Mouse (Mus musculus): Measurements from ENCODE around the gene Fbxw11. TPM values are rescaled to one million over a fixed set of nuclear protein-coding genes. Genes with fewer than 3 reads are reported as not detected.

The Fbxw11 gene
- polyA plus RNA-seq, 1 experiment: 29.8 TPM

DNA sequence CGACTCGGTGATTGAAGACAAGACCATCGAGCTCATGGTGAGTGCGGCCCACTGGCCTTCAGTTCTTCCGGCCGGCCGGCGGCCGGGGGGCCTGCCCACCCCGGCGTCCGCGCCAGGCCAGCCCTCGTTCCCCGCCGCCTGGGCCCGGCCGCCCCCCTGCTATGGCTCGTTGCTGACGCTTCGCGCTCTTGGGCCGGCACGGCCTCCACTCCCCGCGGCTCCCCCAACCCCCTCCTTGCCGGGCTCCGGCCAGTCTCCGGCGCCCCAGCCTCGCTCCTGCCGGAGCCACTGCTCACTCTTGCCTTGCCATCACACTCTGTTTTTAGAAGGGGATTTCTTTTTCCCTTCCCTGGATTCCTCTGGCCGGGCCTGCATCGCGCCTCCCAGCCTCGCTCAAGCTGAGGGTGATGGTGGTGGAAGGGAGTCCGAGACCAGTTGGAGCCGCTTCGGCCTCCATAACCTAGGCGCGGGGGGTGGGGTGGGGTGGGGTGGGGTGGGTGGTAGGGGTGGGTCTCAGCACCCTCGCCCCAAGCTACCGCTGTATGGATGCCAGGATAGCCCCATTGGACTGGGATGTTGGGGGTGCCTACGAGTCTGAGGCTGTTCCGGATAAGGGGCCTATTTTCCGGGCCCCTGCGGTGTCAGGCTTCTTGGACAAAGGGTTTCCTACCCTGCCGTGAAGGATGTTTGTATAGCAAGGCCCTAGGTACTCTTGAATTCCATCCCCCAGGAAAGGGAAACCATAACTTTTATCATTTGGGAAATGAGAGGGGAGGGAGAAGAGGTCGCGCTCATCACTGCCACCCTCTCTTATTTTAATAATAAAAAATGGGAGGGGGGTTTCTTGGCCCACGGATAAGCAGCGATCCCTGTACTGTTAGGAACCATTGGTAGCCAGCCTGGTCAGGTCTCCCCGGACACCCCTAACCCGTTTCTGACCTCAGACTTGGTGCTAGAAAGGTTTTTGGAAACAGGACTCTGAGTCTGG, 669 bp downstream of the Fbxw11 start:
- TF ChIP-seq CTCF (IDR thresholded peaks at IDR 0.05; ENCODE audit: extremely low read depth, insufficient read length, insufficient replicate concordance, low read depth, low read length) (no peak), POLR2A (IDR thresholded peaks at IDR 0.05; ENCODE audit: low read depth, low read length) (no peak)
- Histone ChIP-seq H3K4me3 (ENCODE audit: low read depth, low read length) (peak overlapping the region; percentile 82), H3K27me3 (ENCODE audit: control insufficient read depth, insufficient read depth, low read length) (no peaks in the 10 kb centered on the region), H3K27ac (ENCODE audit: insufficient read depth, low read depth, low read length) (peak overlapping the region; percentile 98), H3K36me3 (ENCODE audit: control insufficient read depth, insufficient read depth, low read length) (no peaks in the 10 kb centered on the region), H3K4me1 (ENCODE audit: control insufficient read depth, insufficient read depth, insufficient read length, low read length) (peaks cover 10% of the 10 kb centered on the region)
- under 1% methylated on average over 53 of the region's 54 CpGs for WGBS

GRCm38 (mm10) chr11:32644010-32644409, 1.5 kb downstream of the Fbxw11 start:
- 3% methylated on average over 3 of the region's 3 CpGs for WGBS
- Histone ChIP-seq H3K4me1 (ENCODE audit: control insufficient read depth, insufficient read depth, insufficient read length, low read length) (peaks cover 10% of the 10 kb centered on the region), H3K36me3 (ENCODE audit: control insufficient read depth, insufficient read depth, low read length) (no peaks in the 10 kb centered on the region), H3K27ac (ENCODE audit: insufficient read depth, low read depth, low read length) (peak overlapping the region; percentile 68; the same call in 1 of the 2 replicates), H3K4me3 (ENCODE audit: low read depth, low read length) (no peak overlapping the region), H3K27me3 (ENCODE audit: control insufficient read depth, insufficient read depth, low read length) (no peaks in the 10 kb centered on the region)
- TF ChIP-seq POLR2A (IDR thresholded peaks at IDR 0.05; ENCODE audit: low read depth, low read length) (no peak), CTCF (IDR thresholded peaks at IDR 0.05; ENCODE audit: extremely low read depth, insufficient read length, insufficient replicate concordance, low read depth, low read length) (no peak)

GRCm38 (mm10) chr11:32647265-32647664, 4.7 kb downstream of the Fbxw11 start:
- H3K27ac ChIP-seq (ENCODE audit: insufficient read depth, low read depth, low read length): no peak overlapping the region
- WGBS: 81% methylated on average over 2 of the region's 2 CpGs
- no peaks in the 10 kb centered on the region for H3K27me3 ChIP-seq (ENCODE audit: control insufficient read depth, insufficient read depth, low read length)
- H3K36me3 ChIP-seq (ENCODE audit: control insufficient read depth, insufficient read depth, low read length): no peaks in the 10 kb centered on the region
- TF ChIP-seq CTCF (IDR thresholded peaks at IDR 0.05; ENCODE audit: extremely low read depth, insufficient read length, insufficient replicate concordance, low read depth, low read length) (no peak), POLR2A (IDR thresholded peaks at IDR 0.05; ENCODE audit: low read depth, low read length) (no peak)
- H3K4me3 ChIP-seq (ENCODE audit: low read depth, low read length): no peak overlapping the region
- H3K4me1 ChIP-seq (ENCODE audit: control insufficient read depth, insufficient read depth, insufficient read length, low read length): peaks cover 19% of the 10 kb centered on the region

DNA sequence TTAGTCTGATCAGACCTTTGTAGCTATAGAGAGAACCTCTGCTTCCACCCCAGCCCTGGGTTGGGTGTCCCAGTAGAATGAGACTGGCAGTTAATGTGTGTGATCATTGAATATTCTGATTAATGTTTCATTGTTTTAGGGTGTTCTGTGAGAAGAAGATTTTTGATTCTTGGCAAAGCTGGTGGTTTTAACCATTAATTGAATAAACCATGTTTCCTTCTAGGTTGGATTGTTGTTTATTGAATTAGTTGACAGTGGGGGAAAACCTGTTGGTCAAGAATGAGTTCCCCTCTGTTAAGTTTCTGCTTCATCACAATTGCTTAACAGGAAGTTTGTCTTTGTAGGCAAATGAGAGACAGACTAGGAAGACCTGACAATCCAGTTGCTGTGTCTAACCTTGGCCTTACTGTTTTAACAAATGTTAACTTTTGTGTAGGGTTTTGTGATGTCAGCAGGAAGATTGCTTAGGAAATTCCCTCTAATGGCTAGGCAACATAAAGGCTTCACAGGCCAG, 7.8 kb downstream of the Fbxw11 start:
- no peaks in the 10 kb centered on the region for H3K27me3 ChIP-seq (ENCODE audit: control insufficient read depth, insufficient read depth, low read length)
- no peak for TF ChIP-seq POLR2A (IDR thresholded peaks at IDR 0.05; ENCODE audit: low read depth, low read length)
- TF ChIP-seq CTCF (IDR thresholded peaks at IDR 0.05; ENCODE audit: extremely low read depth, insufficient read length, insufficient replicate concordance, low read depth, low read length): no peak
- no peak overlapping the region for H3K4me3 ChIP-seq (ENCODE audit: low read depth, low read length)
- no peaks in the 10 kb centered on the region for H3K36me3 ChIP-seq (ENCODE audit: control insufficient read depth, insufficient read depth, low read length)
- peaks cover 23% of the 10 kb centered on the region for H3K4me1 ChIP-seq (ENCODE audit: control insufficient read depth, insufficient read depth, insufficient read length, low read length)
- H3K27ac ChIP-seq (ENCODE audit: insufficient read depth, low read depth, low read length): peak overlapping the region; percentile 45

DNA sequence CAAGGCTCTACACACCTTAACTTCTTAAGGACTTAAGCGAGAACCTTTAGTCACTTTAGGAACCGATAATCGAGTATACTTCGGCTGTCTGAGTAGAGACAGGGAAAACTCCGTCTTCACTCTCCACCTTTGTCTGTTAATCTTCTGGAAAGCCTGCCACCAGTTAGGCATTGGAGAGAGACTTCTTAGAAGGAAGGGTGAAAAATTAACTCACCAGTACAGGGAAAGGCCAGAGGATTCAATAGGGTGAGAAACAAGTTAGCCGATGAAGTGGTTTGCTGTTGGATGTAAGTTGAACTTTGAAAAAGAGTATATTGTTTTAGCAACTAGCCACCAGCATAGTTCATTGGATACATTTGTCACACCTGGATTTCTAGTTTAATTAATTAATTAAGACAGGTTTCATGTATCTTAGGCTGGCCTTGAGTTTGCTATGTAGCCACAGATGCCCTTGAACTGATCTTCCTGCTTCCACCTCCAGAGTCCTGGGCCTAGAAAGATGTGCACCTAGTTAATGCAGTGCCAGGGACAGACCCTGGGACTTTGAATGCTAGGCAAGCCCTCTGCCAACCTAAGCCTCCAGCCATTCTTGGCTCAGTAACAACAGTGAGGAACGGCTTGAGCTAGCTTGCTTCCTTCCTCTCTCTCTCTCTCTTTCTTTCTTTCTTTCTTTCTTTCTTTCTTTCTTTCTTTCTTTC, 8.5 kb downstream of the Fbxw11 start:
- peaks cover 23% of the 10 kb centered on the region for H3K4me1 ChIP-seq (ENCODE audit: control insufficient read depth, insufficient read depth, insufficient read length, low read length)
- no peaks in the 10 kb centered on the region for H3K36me3 ChIP-seq (ENCODE audit: control insufficient read depth, insufficient read depth, low read length)
- WGBS: 50% methylated on average over 7 of the region's 7 CpGs
- H3K4me3 ChIP-seq (ENCODE audit: low read depth, low read length): no peak overlapping the region
- peak overlapping the region; percentile 45 for H3K27ac ChIP-seq (ENCODE audit: insufficient read depth, low read depth, low read length)
- no peak for TF ChIP-seq CTCF (IDR thresholded peaks at IDR 0.05; ENCODE audit: extremely low read depth, insufficient read length, insufficient replicate concordance, low read depth, low read length)
- no peaks in the 10 kb centered on the region for H3K27me3 ChIP-seq (ENCODE audit: control insufficient read depth, insufficient read depth, low read length)

GRCm38 (mm10) chr11:32651723-32652122, 9.2 kb downstream of the Fbxw11 start:
- WGBS: 29% methylated on average over 1 of the region's 1 CpGs
- no peaks in the 10 kb centered on the region for H3K27me3 ChIP-seq (ENCODE audit: control insufficient read depth, insufficient read depth, low read length)
- peak overlapping the region; percentile 21; the same call in 1 of the 2 replicates for H3K27ac ChIP-seq (ENCODE audit: insufficient read depth, low read depth, low read length)
- H3K4me3 ChIP-seq (ENCODE audit: low read depth, low read length): no peak overlapping the region
- no peak for TF ChIP-seq CTCF (IDR thresholded peaks at IDR 0.05; ENCODE audit: extremely low read depth, insufficient read length, insufficient replicate concordance, low read depth, low read length)
- TF ChIP-seq POLR2A (IDR thresholded peaks at IDR 0.05; ENCODE audit: low read depth, low read length): no peak
- peaks cover 23% of the 10 kb centered on the region for H3K4me1 ChIP-seq (ENCODE audit: control insufficient read depth, insufficient read depth, insufficient read length, low read length)
- no peaks in the 10 kb centered on the region for H3K36me3 ChIP-seq (ENCODE audit: control insufficient read depth, insufficient read depth, low read length)

Measured in small intestine, adult 2 months (tissue).